Mouse (Mus musculus) ES-Bruce4 (cell line): ENCODE results near the gene Kcnj15. TPM values are rescaled to one million over a fixed set of nuclear protein-coding genes. Genes with fewer than 3 reads are reported as not detected.
A peak's percentile ranks its signal among the peaks of the same experiment; 100 is the strongest.

Experiments used
- H3K27ac ChIP-seq: 2 replicates; pipeline ENCODE4 v1.5.1; 2012; ENCODE audit warnings: low read length, inconsistent platforms; ENCODE audit not compliant: insufficient read depth
- H3K27me3 ChIP-seq: 2 replicates; pipeline ENCODE4 v1.6.1; 2012; ENCODE audit warnings: mild to moderate bottlenecking, low read length, inconsistent platforms; ENCODE audit not compliant: control insufficient read depth, poor library complexity, insufficient read depth, severe bottlenecking
- H3K36me3 ChIP-seq: 2 replicates; pipeline ENCODE4 v1.6.1; 2012; ENCODE audit warnings: inconsistent platforms, mild to moderate bottlenecking, low read length, moderate library complexity; ENCODE audit not compliant: control insufficient read depth, poor library complexity, insufficient read depth, severe bottlenecking
- H3K4me1 ChIP-seq: one replicate; pipeline ENCODE4 v1.8.1; 2011; ENCODE audit warnings: low read length; ENCODE audit not compliant: control insufficient read depth, insufficient read depth
- H3K4me3 ChIP-seq: 2 replicates; pipeline ENCODE4 v1.5.1; 2011; ENCODE audit warnings: low read depth, mild to moderate bottlenecking, low read length
- H3K9ac ChIP-seq: 2 replicates; pipeline ENCODE4 v1.6.1; 2012; ENCODE audit warnings: low read depth, mild to moderate bottlenecking, inconsistent platforms; ENCODE audit not compliant: poor library complexity, severe bottlenecking
- H3K9me3 ChIP-seq: replicated peaks from 2 replicates; pipeline ENCODE4 v1.6.1; 2012; ENCODE audit warnings: mild to moderate bottlenecking, low read length, inconsistent platforms; ENCODE audit not compliant: control insufficient read depth, poor library complexity, insufficient read depth, severe bottlenecking
- CTCF ChIP-seq: IDR thresholded peaks from one replicate; pipeline ENCODE4 v1.8.1; 2011; ENCODE audit warnings: low read depth, low read length
- EP300 ChIP-seq: IDR thresholded peaks from 2 replicates; pipeline ENCODE4 v1.6.1; 2011; ENCODE audit warnings: low read depth, low read length; ENCODE audit not compliant: insufficient read depth
- POLR2A ChIP-seq: IDR thresholded peaks from one replicate; pipeline ENCODE4 v1.8.1; 2011; ENCODE audit warnings: low read length; ENCODE audit not compliant: insufficient read depth
- polyA plus RNA-seq: library from polyadenylated mRNA; stranded (reverse); fragments of >200 nt; gene quantifications from 2 replicates; pipeline ENCODE4 v1.2.4, GENCODE M21; 2011; ENCODE audit warnings: low read depth; ENCODE audit not compliant: missing spikeins, insufficient read depth, insufficient read length

The Kcnj15 gene
- polyA plus RNA-seq, 1 experiment = 0.91 TPM

- Histone ChIP-seq H3K9ac (no peak overlapping the region), H3K4me1 (no peaks in the 10 kb centered on the region), H3K4me3 (no peak overlapping the region), H3K27me3 (no peaks in the 10 kb centered on the region), H3K9me3 (no peaks in the 10 kb centered on the region), H3K36me3 (no peaks in the 10 kb centered on the region), H3K27ac (no peak overlapping the region)
- TF ChIP-seq EP300 (no peak), CTCF (no peak), POLR2A (no peak)
These were observed 64.7 kb downstream of the Kcnj15 start for GRCm38 (mm10) chr16:95321945-95322625.

GRCm38 (mm10) chr16:95332159-95332558 is 74.8 kb downstream of the Kcnj15 start:
- no peaks in the 10 kb centered on the region for H3K4me1 ChIP-seq
- no peak overlapping the region for H3K9ac ChIP-seq
- H3K27me3 ChIP-seq = no peaks in the 10 kb centered on the region
- no peak overlapping the region for H3K27ac ChIP-seq
- H3K4me3 ChIP-seq = no peak overlapping the region
- H3K36me3 ChIP-seq = no peaks in the 10 kb centered on the region
- TF ChIP-seq CTCF (no peak), EP300 (no peak), POLR2A (no peak)
- H3K9me3 ChIP-seq = 0 out of 2 replicates have a peak, but pooled peaks cover 2% of the 10 kb centered on the region

GRCm38 (mm10) chr16:95340885-95341791 is 83.8 kb downstream of the Kcnj15 start:
- Histone ChIP-seq H3K4me3 (no peak overlapping the region), H3K27me3 (no peaks in the 10 kb centered on the region), H3K9ac (no peak overlapping the region), H3K27ac (no peak overlapping the region), H3K36me3 (no peaks in the 10 kb centered on the region), H3K9me3 (no peaks in the 10 kb centered on the region), H3K4me1 (no peaks in the 10 kb centered on the region)
- no peak for TF ChIP-seq POLR2A
- TF ChIP-seq EP300 = no peak
- TF ChIP-seq CTCF = peak; percentile 52

GRCm38 (mm10) chr16:95342030-95342429 is 84.7 kb downstream of the Kcnj15 start:
- no peak for TF ChIP-seq EP300
- no peak for TF ChIP-seq POLR2A
- no peak for TF ChIP-seq CTCF
- Histone ChIP-seq H3K9me3 (no peaks in the 10 kb centered on the region), H3K4me1 (no peaks in the 10 kb centered on the region), H3K27me3 (no peaks in the 10 kb centered on the region), H3K36me3 (no peaks in the 10 kb centered on the region), H3K4me3 (no peak overlapping the region), H3K27ac (no peak overlapping the region), H3K9ac (no peak overlapping the region)

GRCm38 (mm10) chr16:95344961-95345360 is 87.6 kb downstream of the Kcnj15 start:
- no peaks in the 10 kb centered on the region for H3K9me3 ChIP-seq
- TF ChIP-seq POLR2A = no peak
- no peak for TF ChIP-seq CTCF
- no peak for TF ChIP-seq EP300
- H3K27ac ChIP-seq = no peak overlapping the region
- H3K36me3 ChIP-seq = no peaks in the 10 kb centered on the region
- H3K9ac ChIP-seq = no peak overlapping the region
- H3K4me1 ChIP-seq = no peaks in the 10 kb centered on the region
- H3K27me3 ChIP-seq = no peaks in the 10 kb centered on the region
- H3K4me3 ChIP-seq = no peak overlapping the region

GRCm38 (mm10) chr16:95345882-95346281 is 88.5 kb downstream of the Kcnj15 start:
- H3K4me1 ChIP-seq = no peaks in the 10 kb centered on the region
- H3K27ac ChIP-seq = no peak overlapping the region
- H3K4me3 ChIP-seq = no peak overlapping the region
- TF ChIP-seq CTCF (peak; percentile 65), POLR2A (no peak), EP300 (no peak)
- H3K27me3 ChIP-seq = no peaks in the 10 kb centered on the region
- H3K36me3 ChIP-seq = no peaks in the 10 kb centered on the region
- H3K9ac ChIP-seq = no peak overlapping the region
- H3K9me3 ChIP-seq = no peaks in the 10 kb centered on the region
